Mouse (Mus musculus) heart, adult 2 months (tissue): ENCODE data around the gene Zfp963. TPM values are rescaled to one million over a fixed set of nuclear protein-coding genes. Genes with fewer than 3 reads are reported as not detected.

Experiments
- DNase-seq, 2 experiments: peaks; one replicate each; pipeline ENCODE4 v3.0.0; 2021
- H3K27ac ChIP-seq: fragments of 200-600 bp; 2 replicates; pipeline ENCODE4 v1.8.1; 2022
- H3K27me3 ChIP-seq: fragments of 200-500 bp; 2 replicates; pipeline ENCODE4 v1.6.1; 2012; ENCODE audit warnings: mild to moderate bottlenecking, low read length, inconsistent platforms, mixed read lengths; ENCODE audit not compliant: control insufficient read depth, insufficient read depth
- H3K36me3 ChIP-seq: fragments of 200-500 bp; 2 replicates; pipeline ENCODE4 v1.6.1; 2012; ENCODE audit warnings: low read length, inconsistent platforms; ENCODE audit not compliant: control insufficient read depth, insufficient read depth
- H3K4me1 ChIP-seq: fragments of 200-500 bp; 2 replicates; pipeline ENCODE4 v1.6.1; 2011; ENCODE audit warnings: low read length; ENCODE audit not compliant: control insufficient read depth, insufficient read depth
- H3K4me3 ChIP-seq: fragments of 200-600 bp; 2 replicates; pipeline ENCODE4 v1.8.1; 2022
- H3K79me2 ChIP-seq: fragments of 200-500 bp; replicated peaks from 2 replicates; pipeline ENCODE4 v1.6.1; 2012; ENCODE audit warnings: mild to moderate bottlenecking, inconsistent platforms, low read length, moderate library complexity, mixed read lengths; ENCODE audit not compliant: control insufficient read depth, insufficient read depth
- H3K9ac ChIP-seq: fragments of 200-500 bp; 2 replicates; pipeline ENCODE4 v1.6.1; 2012; ENCODE audit warnings: low read depth, mild to moderate bottlenecking, control low read depth, inconsistent platforms, low read length, mixed read lengths
- CTCF ChIP-seq: fragments of 200-600 bp; IDR thresholded peaks from 2 replicates; pipeline ENCODE4 v1.8.1; 2022; ENCODE audit warnings: antibody characterized with exemption, mild to moderate bottlenecking, moderate library complexity
- EP300 ChIP-seq: fragments of 200-500 bp; IDR thresholded peaks from 2 replicates; pipeline ENCODE4 v1.6.1; 2011; ENCODE audit warnings: low read depth, low read length, control low read depth; ENCODE audit not compliant: insufficient read depth
- POLR2A ChIP-seq: fragments of 200-500 bp; IDR thresholded peaks from 2 replicates; pipeline ENCODE4 v1.6.1; 2011; ENCODE audit warnings: mild to moderate bottlenecking, low read depth, low read length, control low read depth; ENCODE audit not compliant: insufficient read depth
- whole genome bisulfite sequencing: fragments of 180-500 bp; shearing (Covaris S2); methylation state at CpG from one replicate; pipeline ENCODE4 v1.1.7; 2018; 5-methylcytosine and 5-hydroxymethylcytosine counted together
- intact Hi-C: fragments of 180-260 bp; cut with DNase I; formaldehyde crosslinking; loops from one replicate; pipeline ENCODE4 v1.15.1; 2025
- polyA plus RNA-seq: library from polyadenylated mRNA; depleted of rRNA; stranded (reverse); fragments of >200 nt; gene quantifications from 2 replicates; pipeline ENCODE4 v1.2.3, GENCODE M21; 2012
- total RNA-seq, 2 experiments: library from RNA; stranded (reverse); gene quantifications; 2 replicates each; pipeline ENCODE4 v1.2.3; 2021

Zfp963 gene
- total and polyA plus RNA-seq, 3 experiments: 1.7 to 2.7 (median 2.5) TPM

- peaks cover 3% of the 10 kb centered on the region for H3K79me2 ChIP-seq
- peaks cover 3% of the 10 kb centered on the region; the same call in 1 of the 2 replicates for H3K36me3 ChIP-seq
- no peaks in the 10 kb centered on the region for H3K27me3 ChIP-seq
- TF ChIP-seq POLR2A (no peak), EP300 (no peak), CTCF (no peak)
- intact Hi-C loops: loop anchor here (5.0 kb wide), 3 partner anchors 47 to 167 kb away; partner anchors contain the start of genes Zfp868 and Zfp963
- H3K4me1 ChIP-seq: no peaks in the 10 kb centered on the region; the same call in none of the 2 replicates
- WGBS: 95% methylated on average over 3 of the region's 3 CpGs
- no peak overlapping the region for H3K9ac ChIP-seq
- no peak overlapping the region for H3K27ac ChIP-seq
- no peak for DNase-seq
- H3K4me3 ChIP-seq: no peak overlapping the region
Measured at GRCm38 (mm10) chr8:69794096-69794495, 44.3 kb upstream of the Zfp963 start.

GRCm38 (mm10) chr8:69793666-69794065 lies 43.9 kb upstream of the Zfp963 start:
- H3K4me1 ChIP-seq: no peaks in the 10 kb centered on the region; the same call in none of the 2 replicates
- H3K36me3 ChIP-seq: peaks cover 3% of the 10 kb centered on the region; the same call in 1 of the 2 replicates
- intact Hi-C loops: loop anchor here (5.0 kb wide), 3 partner anchors 46 to 166 kb away; partner anchors contain the start of genes Zfp868 and Zfp963

GRCm38 (mm10) chr8:69791415-69792068 lies 41.8 kb upstream of the Zfp963 start:
- H3K9ac ChIP-seq: peak overlapping the region; percentile 94
- peak overlapping the region; percentile 98 for H3K4me3 ChIP-seq
- intact Hi-C loops: loop anchor here (2.0 to 5.0 kb wide), 4 partner anchors 17 to 164 kb away; partner anchors contain the start of genes Gm20422, Zfp868 and Zfp963
- DNase-seq: no peak
- H3K27me3 ChIP-seq: no peaks in the 10 kb centered on the region
- WGBS: under 1% methylated on average over 48 of the region's 48 CpGs
- no peak for TF ChIP-seq CTCF
- TF ChIP-seq EP300: no peak
- no peak for TF ChIP-seq POLR2A
- peaks cover 3% of the 10 kb centered on the region; the same call in 1 of the 2 replicates for H3K36me3 ChIP-seq
- no peaks in the 10 kb centered on the region; the same call in none of the 2 replicates for H3K4me1 ChIP-seq
- H3K79me2 ChIP-seq: peaks cover 3% of the 10 kb centered on the region
- peak overlapping the region; percentile 91 for H3K27ac ChIP-seq

More at GRCm38 (mm10) chr8:69793666-69794065, 43.9 kb upstream of the Zfp963 start:
- H3K79me2 ChIP-seq: peaks cover 3% of the 10 kb centered on the region
- H3K9ac ChIP-seq: no peak overlapping the region
- 92% methylated on average over 4 of the region's 4 CpGs for WGBS
- H3K27ac ChIP-seq: no peak overlapping the region
- no peak for DNase-seq
- no peaks in the 10 kb centered on the region for H3K27me3 ChIP-seq
- TF ChIP-seq CTCF (no peak), EP300 (no peak), POLR2A (no peak)
- H3K4me3 ChIP-seq: no peak overlapping the region

GRCm38 (mm10) chr8:69790773-69791367 lies 41.1 kb upstream of the Zfp963 start, which contains the start of the genes Atp13a1 and Zfp866:
TSS of gene Atp13a1 (plus strand) at chr8:69791163.
TSS of gene Zfp866 (minus strand) at chr8:69791178.
- WGBS: 1% methylated on average over 38 of the region's 38 CpGs
- H3K27ac ChIP-seq: peak within 1 kb of the TSS; percentile 91
- DNase-seq: peak; percentile 91
- peaks cover 3% of the 10 kb centered on the region; the same call in 1 of the 2 replicates for H3K36me3 ChIP-seq
- TF ChIP-seq CTCF (peak; percentile 25), POLR2A (peak; percentile 91), EP300 (peak; percentile 66)
- intact Hi-C loops: loop anchor here (2.0 to 5.0 kb wide), 4 partner anchors 16 to 164 kb away; partner anchors contain the start of genes Gm20422, Zfp868 and Zfp963
- H3K27me3 ChIP-seq: no peaks in the 10 kb centered on the region
- H3K79me2 ChIP-seq: peaks cover 3% of the 10 kb centered on the region
- H3K4me3 ChIP-seq: peak within 1 kb of the TSS; percentile 98
- H3K9ac ChIP-seq: peak within 1 kb of the TSS; percentile 94
- H3K4me1 ChIP-seq: no peaks in the 10 kb centered on the region; the same call in none of the 2 replicates

GRCm38 (mm10) chr8:69790364-69790763 lies 40.6 kb upstream of the Zfp963 start:
- peaks cover 3% of the 10 kb centered on the region for H3K79me2 ChIP-seq
- WGBS: 19% methylated on average over 11 of the region's 11 CpGs
- TF ChIP-seq POLR2A (no peak), EP300 (no peak), CTCF (no peak)
- peaks cover 3% of the 10 kb centered on the region; the same call in 1 of the 2 replicates for H3K36me3 ChIP-seq
- H3K4me1 ChIP-seq: no peaks in the 10 kb centered on the region; the same call in none of the 2 replicates
- no peak for DNase-seq
- intact Hi-C loops: loop anchor here (2.0 to 5.0 kb wide), 4 partner anchors 16 to 163 kb away; partner anchors contain the start of genes Gm20422, Zfp868 and Zfp963
- no peaks in the 10 kb centered on the region for H3K27me3 ChIP-seq
- no peak overlapping the region for H3K9ac ChIP-seq
- H3K27ac ChIP-seq: peak overlapping the region; percentile 91
- H3K4me3 ChIP-seq: peak overlapping the region; percentile 98
